Mouse (Mus musculus): ENCODE measurements around the gene Otx1.

The Otx1 gene

GRCm38 (mm10) chr11:22002783-22003340, at the start of gene Otx1:
TSS of gene Otx1 (minus strand) at chr11:22002897.
- no peak for DNase-seq (ENCODE audit: low spot score in 2 of 2)

- DNase-seq (ENCODE audit: low spot score in 2 of 2) = no peak
Measured at GRCm38 (mm10) chr11:22050864-22051263, 48.2 kb upstream of the Otx1 start.

GRCm38 (mm10) chr11:22039854-22040426, 37.2 kb upstream of the Otx1 start:
- DNase-seq (ENCODE audit: low spot score in 2 of 2) = no peak

- DNase-seq (ENCODE audit: low spot score in 2 of 2) = no peak
Measured at GRCm38 (mm10) chr11:22034564-22035105, 31.9 kb upstream of the Otx1 start.

GRCm38 (mm10) chr11:22033582-22033981, 30.9 kb upstream of the Otx1 start:
- no peak for DNase-seq (ENCODE audit: low spot score in 2 of 2)

- no peak for DNase-seq (ENCODE audit: low spot score in 2 of 2)
Measured at GRCm38 (mm10) chr11:22020602-22021001, 17.9 kb upstream of the Otx1 start.

- no peak for DNase-seq (ENCODE audit: low spot score in 2 of 2)
Measured at GRCm38 (mm10) chr11:22017444-22017843, 14.7 kb upstream of the Otx1 start.

- DNase-seq (ENCODE audit: low spot score in 2 of 2) = no peak
Measured at GRCm38 (mm10) chr11:22016341-22016740, 13.6 kb upstream of the Otx1 start.

- no peak for DNase-seq (ENCODE audit: low spot score in 2 of 2)
Measured at GRCm38 (mm10) chr11:22008817-22009216, 6.1 kb upstream of the Otx1 start.

GRCm38 (mm10) chr11:22008129-22008596, 5.5 kb upstream of the Otx1 start:
- no peak for DNase-seq (ENCODE audit: low spot score in 2 of 2)

- no peak for DNase-seq (ENCODE audit: low spot score in 2 of 2)
Measured at GRCm38 (mm10) chr11:22007781-22008110, 5.0 kb upstream of the Otx1 start.

- no peak for DNase-seq (ENCODE audit: low spot score in 2 of 2)
Measured at GRCm38 (mm10) chr11:22007088-22007780, 4.5 kb upstream of the Otx1 start.

- no peak for DNase-seq (ENCODE audit: low spot score in 2 of 2)
Measured at GRCm38 (mm10) chr11:22006471-22007087, 3.9 kb upstream of the Otx1 start.

GRCm38 (mm10) chr11:22005281-22005870, 2.7 kb upstream of the Otx1 start:
- no peak for DNase-seq (ENCODE audit: low spot score in 2 of 2)

GRCm38 (mm10) chr11:22004331-22004841, 1.7 kb upstream of the Otx1 start:
- DNase-seq (ENCODE audit: low spot score in 2 of 2) = no peak

GRCm38 (mm10) chr11:22003341-22003981, 764 bp upstream of the Otx1 start:
- no peak for DNase-seq (ENCODE audit: low spot score in 2 of 2)

GRCm38 (mm10) chr11:22002062-22002782, 475 bp downstream of the Otx1 start:
- DNase-seq (ENCODE audit: low spot score in 2 of 2) = no peak

- DNase-seq (ENCODE audit: low spot score in 2 of 2) = no peak
Measured at GRCm38 (mm10) chr11:22001321-22002061, 1.2 kb downstream of the Otx1 start.

- no peak for DNase-seq (ENCODE audit: low spot score in 2 of 2)
Measured at GRCm38 (mm10) chr11:22000316-22001076, 2.2 kb downstream of the Otx1 start.
